ENCODE assay signal across 8 mouse cellular contexts in the genomic region with DNA sequence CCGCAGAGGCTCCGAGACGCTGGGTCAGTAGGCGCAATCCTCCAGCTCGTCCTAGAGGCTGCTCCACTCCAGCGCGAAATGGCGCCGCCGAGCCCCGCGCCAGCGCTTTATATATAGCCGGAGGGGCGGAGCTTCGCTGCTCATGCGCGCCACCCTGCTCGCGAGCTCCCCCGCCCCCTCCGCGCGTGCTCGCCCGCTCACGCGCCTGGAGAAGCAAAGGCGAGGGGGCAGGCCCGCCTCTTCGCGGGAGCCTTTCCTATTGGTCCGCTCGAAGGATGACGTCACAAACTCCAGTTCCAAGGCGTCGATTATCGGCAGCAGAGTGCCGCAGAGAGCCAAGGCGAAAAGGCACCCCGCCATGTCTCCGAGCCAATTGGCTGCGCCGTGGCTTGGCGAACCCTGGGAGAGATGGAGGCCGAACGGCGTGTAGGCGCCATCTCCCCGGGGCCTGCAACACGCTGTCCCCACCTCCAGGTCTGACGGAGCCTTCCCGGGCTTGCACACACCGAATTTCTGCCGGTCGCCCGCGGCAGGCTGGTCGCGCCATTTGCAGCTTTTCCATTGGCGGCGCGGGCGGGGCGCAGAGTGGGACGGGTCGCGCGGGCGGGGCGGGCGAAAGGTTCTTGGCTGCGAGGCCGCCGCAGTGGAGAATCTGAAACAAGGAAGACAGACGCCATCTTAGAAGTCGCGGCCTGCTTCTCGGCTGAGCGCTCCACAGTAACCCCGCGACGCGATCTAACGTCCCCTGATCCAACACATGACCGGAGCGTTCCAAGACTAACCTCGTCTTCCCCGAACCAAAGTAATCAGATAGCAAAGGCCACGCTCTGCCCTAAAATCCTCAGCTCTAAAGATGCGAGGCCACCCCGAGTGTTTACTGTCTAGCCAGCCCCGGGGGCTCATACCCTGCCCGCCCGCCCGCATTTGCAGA. TPM values are rescaled to one million over a fixed set of nuclear protein-coding genes. Genes with fewer than 3 reads are reported as not detected.
DNase-seq lines count a peak whose midpoint lies in the region; ATAC-seq and TF ChIP-seq lines count a peak whose summit lies in the region.

A gene (plus strand): TSS at position 293 of the 931 bp plus-strand sequence.

- DNase-seq in gastrocnemius, adult 8-10 months (ENCODE audit: low spot score in 2 of 2) = peak; percentile 99
- peak; percentile 95 for DNase-seq in hindlimb bud, embryonic 11.5 days (ENCODE audit: extremely low spot score, low read depth, low spot score)
- DNase-seq in left cerebral cortex, adult 8-10 months (ENCODE audit: low spot score in 2 of 2) = peak; percentile 99
- peak; percentile 99 to 100 for DNase-seq in right cerebral cortex, postnatal 10 days (ENCODE audit: low spot score in 2 of 2)
- peak; percentile 98 for DNase-seq in urinary bladder, postnatal 25 days (ENCODE audit: low spot score)

- peak; percentile 70 for ATAC-seq in activated CD4-positive, CD25-positive, alpha-beta regulatory T cell, adult 4 months

- peak within 1 kb of the TSS; percentile 99 for H3K4me3 ChIP-seq in cortical plate, adult 2 months (ENCODE audit: insufficient read depth, low read length)
- peak within 1 kb of the TSS; percentile 96 for H3K4me3 ChIP-seq in megakaryocyte, embryonic 14.5 days (replicated peaks)

- TF ChIP-seq CTCF in cortical plate, adult 2 months (IDR thresholded peaks at IDR 0.05; ENCODE audit: extremely low read depth, insufficient read depth, low read length) = no peak

- H3K36me3 ChIP-seq in megakaryocyte, embryonic 14.5 days (replicated peaks; ENCODE audit: low read length) = peaks cover 54% of the 10 kb centered on the region

- no peaks in the 10 kb centered on the region for H3K9me3 ChIP-seq in megakaryocyte, embryonic 14.5 days

- H3K27me3 ChIP-seq in megakaryocyte, embryonic 14.5 days (replicated peaks) = no peaks in the 10 kb centered on the region

- peaks cover 2% of the 10 kb centered on the region for H3K4me1 ChIP-seq in cortical plate, adult 2 months (ENCODE audit: control insufficient read depth, insufficient read depth, low read length)
- peaks cover 47% of the 10 kb centered on the region for H3K4me1 ChIP-seq in megakaryocyte, embryonic 14.5 days

- TF ChIP-seq POLR2A in cortical plate, adult 2 months (IDR thresholded peaks at IDR 0.05; ENCODE audit: extremely low read depth, insufficient read depth, low read length) = peak; percentile 88; the same call in 1 of the 2 replicates

- H3K27ac ChIP-seq in cortical plate, adult 2 months (ENCODE audit: insufficient read depth, low read length) = peak within 1 kb of the TSS; percentile 100

RNA-seq across cellular contexts. Expression of the gene that starts here (rescaled TPM):
- polyA plus RNA-seq in activated CD4-positive, CD25-positive, alpha-beta regulatory T cell, adult 4 months (2017; shearing (Covaris generic)) = 100 to 1,000 TPM; 152 to 211 TPM
- 27.3 and 29.4 TPM in 2 replicates for polyA plus RNA-seq in cortical plate, adult 2 months (2012; rRNA removed)
- 1 to 10 TPM; 3.0 to 4.6 (median 4.0) TPM for total RNA-seq in gastrocnemius, adult 8-10 months (2022)
- 10 to 100 TPM; 20.7 to 35.3 (median 30.7) TPM for total RNA-seq in left cerebral cortex, adult 8-10 months (2022)
- 19.3 and 32.1 TPM in 2 replicates for polyA plus RNA-seq in megakaryocyte, embryonic 14.5 days (2012; ENCODE audit: insufficient read depth, low replicate concordance)

Comparison
In these comparisons a context has a peak if more than half of its experiments do, and no peak if none do; other contexts are left out.
1. Peak in every context shown above with its lines: DNase-seq, ATAC-seq, H3K4me3 ChIP-seq and H3K27ac ChIP-seq.